Mouse (Mus musculus) liver, embryonic 15.5 days (tissue): Measurements from ENCODE around the gene Adgrd1. TPM values are rescaled to one million over a fixed set of nuclear protein-coding genes. Genes with fewer than 3 reads are reported as not detected.

Source experiments
- ATAC-seq: fragments of 200-750 bp; cut with Nextera tagmentation; 2 replicates; pipeline ENCODE4 v1.8.0; 2017; ENCODE audit warnings: moderate number of reproducible peaks, mild to moderate bottlenecking, moderate library complexity; ENCODE audit not compliant: insufficient read depth
- H3K27ac ChIP-seq: fragments of 300-500 bp; sonication (generic); replicated peaks from 2 replicates; pipeline ENCODE4 v1.5.1; 2015; ENCODE audit warnings: mild to moderate bottlenecking, inconsistent platforms
- H3K27me3 ChIP-seq: fragments of 300-500 bp; sonication (generic); 2 replicates; pipeline ENCODE4 v1.6.1; 2015; ENCODE audit warnings: mild to moderate bottlenecking, inconsistent platforms
- H3K36me3 ChIP-seq: fragments of 300-500 bp; sonication (generic); replicated peaks from 2 replicates; pipeline ENCODE4 v1.6.1; 2015; ENCODE audit warnings: moderate library complexity, mild to moderate bottlenecking, inconsistent platforms
- H3K4me1 ChIP-seq: fragments of 300-500 bp; sonication (generic); replicated peaks from 2 replicates; pipeline ENCODE4 v1.6.1; 2015; ENCODE audit warnings: inconsistent platforms
- H3K4me2 ChIP-seq: fragments of 300-500 bp; sonication (generic); 2 replicates; pipeline ENCODE4 v1.6.1; 2015; ENCODE audit warnings: moderate library complexity, mild to moderate bottlenecking, inconsistent platforms
- H3K4me3 ChIP-seq: fragments of 300-500 bp; sonication (generic); replicated peaks from 2 replicates; pipeline ENCODE4 v1.5.1; 2015; ENCODE audit warnings: mild to moderate bottlenecking, inconsistent platforms
- H3K9ac ChIP-seq: fragments of 300-500 bp; sonication (generic); 2 replicates; pipeline ENCODE4 v1.6.1; 2015; ENCODE audit warnings: moderate library complexity, mild to moderate bottlenecking, inconsistent platforms
- H3K9me3 ChIP-seq: fragments of 300-500 bp; sonication (generic); replicated peaks from 2 replicates; pipeline ENCODE4 v1.6.1; 2016; ENCODE audit warnings: inconsistent platforms
- WGBS: fragments of 180-500 bp; shearing (Covaris S2); methylation state at CpG from one replicate; pipeline ENCODE4 v1.1.7; 2015; ENCODE audit warnings: mixed read lengths; ENCODE audit not compliant: insufficient replicate concordance; 5-methylcytosine and 5-hydroxymethylcytosine counted together
- polyA plus RNA-seq: library from polyadenylated mRNA; unstranded; fragments of >200 nt; fragmentation: Nextera tagmentation; extraction: Ambion mirVana; gene quantifications from 2 replicates; pipeline ENCODE4 v1.2.1, GENCODE M21; 2015

The Adgrd1 gene
- polyA plus RNA-seq, 1 experiment from 2014 or later = 0.21 TPM

- ATAC-seq = no peak
- Histone ChIP-seq H3K27me3 (peaks cover 21% of the 10 kb centered on the region; the same call in 1 of the 2 replicates), H3K4me3 (no peak overlapping the region), H3K9me3 (no peaks in the 10 kb centered on the region), H3K4me2 (no peak overlapping the region), H3K27ac (no peak overlapping the region), H3K4me1 (no peaks in the 10 kb centered on the region), H3K9ac (no peak overlapping the region), H3K36me3 (no peaks in the 10 kb centered on the region)
- WGBS = 47% methylated on average over 9 of the region's 9 CpGs
Observed at GRCm38 (mm10) chr5:129065946-129066345, 30.6 kb upstream of the Adgrd1 start.

GRCm38 (mm10) chr5:129066541-129067230, 29.9 kb upstream of the Adgrd1 start:
- no peak for ATAC-seq
- Histone ChIP-seq H3K27me3 (peaks cover 16% of the 10 kb centered on the region; the same call in 1 of the 2 replicates), H3K4me1 (no peaks in the 10 kb centered on the region), H3K36me3 (no peaks in the 10 kb centered on the region), H3K4me3 (no peak overlapping the region), H3K9me3 (no peaks in the 10 kb centered on the region), H3K27ac (no peak overlapping the region), H3K4me2 (no peak overlapping the region), H3K9ac (no peak overlapping the region)
- WGBS = 66% methylated on average over 8 of the region's 8 CpGs

- H3K4me3 ChIP-seq = no peak overlapping the region
- H3K27ac ChIP-seq = no peak overlapping the region
- WGBS = 57% methylated on average over 13 of the region's 13 CpGs
- no peaks in the 10 kb centered on the region for H3K9me3 ChIP-seq
- H3K27me3 ChIP-seq = peaks cover 16% of the 10 kb centered on the region; the same call in 1 of the 2 replicates
- no peaks in the 10 kb centered on the region for H3K36me3 ChIP-seq
- no peak for ATAC-seq
- no peaks in the 10 kb centered on the region for H3K4me1 ChIP-seq
- no peak overlapping the region for H3K4me2 ChIP-seq
- H3K9ac ChIP-seq = no peak overlapping the region
Observed at GRCm38 (mm10) chr5:129067231-129067834, 29.2 kb upstream of the Adgrd1 start.

- Histone ChIP-seq H3K27ac (no peak overlapping the region), H3K4me1 (no peaks in the 10 kb centered on the region), H3K27me3 (no peaks in the 10 kb centered on the region), H3K4me3 (no peak overlapping the region), H3K4me2 (no peak overlapping the region), H3K9ac (no peak overlapping the region), H3K36me3 (no peaks in the 10 kb centered on the region), H3K9me3 (no peaks in the 10 kb centered on the region)
- 65% methylated on average over 14 of the region's 14 CpGs for WGBS
- no peak for ATAC-seq
Observed at GRCm38 (mm10) chr5:129071761-129072280, 24.7 kb upstream of the Adgrd1 start.

GRCm38 (mm10) chr5:129073404-129073803, 23.1 kb upstream of the Adgrd1 start:
- no peak for ATAC-seq

GRCm38 (mm10) chr5:129076098-129076497, 20.5 kb upstream of the Adgrd1 start:
- Histone ChIP-seq H3K27ac (no peak overlapping the region), H3K27me3 (no peaks in the 10 kb centered on the region)
- 57% methylated on average over 6 of the region's 6 CpGs for WGBS

More at GRCm38 (mm10) chr5:129073404-129073803, 23.1 kb upstream of the Adgrd1 start:
- no peaks in the 10 kb centered on the region for H3K27me3 ChIP-seq
- no peak overlapping the region for H3K9ac ChIP-seq
- WGBS = 52% methylated on average over 6 of the region's 6 CpGs
- H3K4me2 ChIP-seq = no peak overlapping the region
- no peak overlapping the region for H3K27ac ChIP-seq
- H3K4me3 ChIP-seq = no peak overlapping the region
- H3K9me3 ChIP-seq = no peaks in the 10 kb centered on the region
- no peaks in the 10 kb centered on the region for H3K4me1 ChIP-seq
- no peaks in the 10 kb centered on the region for H3K36me3 ChIP-seq

GRCm38 (mm10) chr5:129077240-129077639, 19.3 kb upstream of the Adgrd1 start:
- WGBS = 14% methylated on average over 5 of the region's 5 CpGs
- H3K4me2 ChIP-seq = no peak overlapping the region
- no peak for ATAC-seq
- no peak overlapping the region for H3K27ac ChIP-seq
- no peak overlapping the region for H3K4me3 ChIP-seq
- no peaks in the 10 kb centered on the region for H3K27me3 ChIP-seq
- H3K4me1 ChIP-seq = no peaks in the 10 kb centered on the region
- H3K36me3 ChIP-seq = no peaks in the 10 kb centered on the region
- H3K9ac ChIP-seq = no peak overlapping the region
- no peaks in the 10 kb centered on the region for H3K9me3 ChIP-seq

More at GRCm38 (mm10) chr5:129076098-129076497, 20.5 kb upstream of the Adgrd1 start:
- no peak overlapping the region for H3K9ac ChIP-seq
- H3K4me1 ChIP-seq = no peaks in the 10 kb centered on the region
- H3K4me2 ChIP-seq = no peak overlapping the region
- no peaks in the 10 kb centered on the region for H3K36me3 ChIP-seq
- no peaks in the 10 kb centered on the region for H3K9me3 ChIP-seq
- no peak overlapping the region for H3K4me3 ChIP-seq
- no peak for ATAC-seq

- 69% methylated on average over 7 of the region's 7 CpGs for WGBS
- Histone ChIP-seq H3K27ac (no peak overlapping the region), H3K4me1 (no peaks in the 10 kb centered on the region), H3K36me3 (no peaks in the 10 kb centered on the region), H3K4me2 (no peak overlapping the region), H3K27me3 (no peaks in the 10 kb centered on the region), H3K9ac (no peak overlapping the region), H3K9me3 (no peaks in the 10 kb centered on the region), H3K4me3 (no peak overlapping the region)
- ATAC-seq = no peak
Observed at GRCm38 (mm10) chr5:129081521-129081920, 15.0 kb upstream of the Adgrd1 start.

- ATAC-seq = no peak
- Histone ChIP-seq H3K27ac (no peak overlapping the region), H3K36me3 (no peaks in the 10 kb centered on the region), H3K27me3 (no peaks in the 10 kb centered on the region), H3K4me1 (no peaks in the 10 kb centered on the region), H3K4me3 (no peak overlapping the region), H3K4me2 (no peak overlapping the region), H3K9ac (no peak overlapping the region), H3K9me3 (no peaks in the 10 kb centered on the region)
- WGBS = 83% methylated on average over 10 of the region's 10 CpGs
Observed at GRCm38 (mm10) chr5:129085153-129085552, 11.4 kb upstream of the Adgrd1 start.

- Histone ChIP-seq H3K4me1 (no peaks in the 10 kb centered on the region; the same call in 1 of the 2 replicates), H3K4me2 (no peak overlapping the region), H3K27ac (no peak overlapping the region), H3K27me3 (no peaks in the 10 kb centered on the region), H3K36me3 (no peaks in the 10 kb centered on the region), H3K4me3 (no peak overlapping the region), H3K9me3 (no peaks in the 10 kb centered on the region), H3K9ac (no peak overlapping the region)
- 59% methylated on average over 10 of the region's 10 CpGs for WGBS
- no peak for ATAC-seq
Observed at GRCm38 (mm10) chr5:129092345-129093065, 4.0 kb upstream of the Adgrd1 start.

GRCm38 (mm10) chr5:129093158-129093557, 3.4 kb upstream of the Adgrd1 start:
- no peak overlapping the region for H3K9ac ChIP-seq
- no peaks in the 10 kb centered on the region for H3K27me3 ChIP-seq
- no peaks in the 10 kb centered on the region; the same call in 1 of the 2 replicates for H3K4me1 ChIP-seq
- ATAC-seq = peak; percentile 58
- 46% methylated on average over 4 of the region's 4 CpGs for WGBS
- no peaks in the 10 kb centered on the region for H3K9me3 ChIP-seq
- no peak overlapping the region for H3K4me2 ChIP-seq
- no peak overlapping the region for H3K27ac ChIP-seq
- H3K4me3 ChIP-seq = no peak overlapping the region
- no peaks in the 10 kb centered on the region for H3K36me3 ChIP-seq
